ENCODE assay signal across 44 mouse cellular contexts in the genomic region with DNA sequence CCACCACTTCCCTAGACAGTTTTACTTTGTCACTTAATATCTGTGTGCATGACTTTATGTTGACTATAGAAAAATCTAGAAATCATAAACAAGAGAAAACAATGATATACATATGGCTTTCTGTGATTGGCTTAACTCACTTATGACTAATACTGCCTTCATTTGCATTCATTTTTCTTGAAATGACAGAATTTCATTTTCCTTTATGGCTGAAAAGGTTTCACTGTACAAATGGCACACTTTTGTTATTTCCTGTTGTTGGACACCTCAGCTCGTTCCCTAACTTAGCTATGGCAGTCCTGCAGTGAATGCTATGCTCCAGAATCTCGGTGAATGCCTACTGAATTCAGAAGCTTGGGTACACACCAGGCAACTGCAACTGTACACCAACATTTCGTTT. TPM values are rescaled to one million over a fixed set of nuclear protein-coding genes. Genes with fewer than 3 reads are reported as not detected.
"Had no signal": no experiment of that assay in that cellular context is flagged by ENCODE, and none has a peak within 500 bp of the region (broad histone marks: within the 10 kb centered on the region; RNA-seq: fewer than 3 reads in every experiment).

No protein-coding gene starts in this region.

- H3K9me3 ChIP-seq: heart, embryonic 12.5 days; heart, embryonic 13.5 days; heart, embryonic 15.5 days; hindbrain, embryonic 10.5 days; hindbrain, embryonic 12.5 days; hindbrain, embryonic 13.5 days; hindbrain, embryonic 15.5 days; intestine, embryonic 15.5 days; kidney, embryonic 15.5 days had no signal

- H3K4me3 ChIP-seq: heart, embryonic 12.5 days; heart, embryonic 13.5 days; heart, embryonic 15.5 days; hindbrain, embryonic 10.5 days; hindbrain, embryonic 12.5 days; hindbrain, embryonic 13.5 days; hindbrain, embryonic 15.5 days; intestine, embryonic 15.5 days; kidney, embryonic 15.5 days; layer of hippocampus, adult 2 months; left cerebral cortex, adult 2 months had no signal

- H3K27me3 ChIP-seq: heart, embryonic 12.5 days; heart, embryonic 13.5 days; heart, embryonic 15.5 days; hindbrain, embryonic 12.5 days; hindbrain, embryonic 13.5 days; hindbrain, embryonic 15.5 days; intestine, embryonic 15.5 days; kidney, embryonic 15.5 days had no signal

- DNase-seq: heart, postnatal 10 days; heart, postnatal 14 days; heart, postnatal 36 days; heart, postnatal 4 days; kidney, adult 11 months; kidney, adult 18-20 months; kidney, adult 2 months; kidney, adult 8-10 months; kidney, adult 9 months; kidney, postnatal 10 days; kidney, postnatal 14 days; kidney, postnatal 25 days; kidney, postnatal 36 days; kidney, postnatal 4 days; layer of hippocampus, adult 9-11 months; layer of hippocampus, postnatal 36 days had no signal

- H3K4me1 ChIP-seq: hindbrain, embryonic 10.5 days; hindbrain, embryonic 12.5 days; intestine, embryonic 15.5 days; kidney, embryonic 15.5 days had no signal

- H3K9ac ChIP-seq: heart, embryonic 12.5 days; heart, embryonic 13.5 days; heart, embryonic 15.5 days; hindbrain, embryonic 12.5 days; hindbrain, embryonic 13.5 days; hindbrain, embryonic 14.5 days; hindbrain, embryonic 15.5 days; intestine, embryonic 15.5 days; kidney, embryonic 15.5 days had no signal

- H3K27ac ChIP-seq: heart, embryonic 13.5 days; heart, embryonic 15.5 days; hindbrain, embryonic 10.5 days; hindbrain, embryonic 12.5 days; hindbrain, embryonic 13.5 days; hindbrain, embryonic 14.5 days; hindbrain, embryonic 15.5 days; hindbrain, postnatal 0 days; intestine, embryonic 15.5 days; kidney, embryonic 15.5 days; kidney, postnatal 0 days; left cerebral cortex, adult 2 months had no signal

- H3K36me3 ChIP-seq: hindbrain, embryonic 12.5 days; hindbrain, embryonic 15.5 days; intestine, embryonic 15.5 days had no signal

- H3K4me2 ChIP-seq: heart, embryonic 11.5 days; heart, embryonic 12.5 days; heart, embryonic 13.5 days; heart, embryonic 15.5 days; hindbrain, embryonic 12.5 days; hindbrain, embryonic 13.5 days; hindbrain, embryonic 14.5 days; hindbrain, embryonic 15.5 days; intestine, embryonic 15.5 days; kidney, embryonic 15.5 days had no signal

RNA-seq across cellular contexts. Expression of a gene that starts 48.2 kb away (rescaled TPM):
- total RNA-seq: heart, postnatal 10 days; heart, postnatal 25 days; heart, postnatal 36 days; heart, postnatal 4 days; hematopoietic stem cell, adult 5-6 weeks had no signal
- polyA plus RNA-seq: heart, embryonic 11.5 days; heart, embryonic 12.5 days; heart, embryonic 13.5 days; heart, embryonic 14.5 days; heart, postnatal 0 days; hindbrain, embryonic 10.5 days; hindbrain, embryonic 11.5 days; hindbrain, embryonic 12.5 days; hindbrain, embryonic 13.5 days; hindbrain, embryonic 14.5 days; hindbrain, embryonic 15.5 days; hindbrain, embryonic 16.5 days; inflammation-experienced regulatory T-cells, adult 6 months; intestine, embryonic 14.5 days; intestine, embryonic 15.5 days; intestine, embryonic 16.5 days; intestine, postnatal 0 days; kidney, adult 2 months; kidney, embryonic 14.5 days; kidney, embryonic 15.5 days; kidney, embryonic 16.5 days; kidney, postnatal 0 days; large intestine, adult 2 months had no signal

RNA-seq across cellular contexts. Expression of a gene that starts 59.0 kb away (rescaled TPM):
- polyA plus RNA-seq: heart, embryonic 11.5 days; heart, embryonic 12.5 days; heart, embryonic 14.5 days; hindbrain, embryonic 10.5 days; hindbrain, embryonic 11.5 days had no signal
